Mouse (Mus musculus): ENCODE measurements around the gene Eva1c. TPM values are rescaled to one million over a fixed set of nuclear protein-coding genes. Genes with fewer than 3 reads are reported as not detected.

The Eva1c gene
- polyA plus RNA-seq, 1 experiment from 2014 or later, result 1.2 TPM

DNA sequence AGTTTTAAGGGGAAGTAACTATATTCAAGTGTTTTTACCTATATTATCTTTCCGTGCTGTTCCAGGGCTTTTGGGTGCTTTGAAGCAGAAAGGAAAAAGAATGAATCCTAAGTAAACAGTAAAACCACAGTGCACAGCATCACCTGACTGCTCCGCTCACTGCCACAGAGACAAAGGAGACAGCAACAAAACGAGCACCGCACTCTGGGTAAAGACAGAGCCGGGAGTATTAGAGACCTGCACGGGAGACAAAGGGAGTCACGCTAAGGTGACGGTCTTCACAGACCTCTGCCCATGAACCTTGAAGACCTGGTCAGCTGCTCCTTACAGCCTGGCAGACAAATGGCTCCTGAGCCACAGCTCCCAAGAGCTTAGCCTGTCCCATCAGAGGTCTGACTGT is 120.5 kb downstream of the Eva1c start:
- Histone ChIP-seq H3K4me3 (replicated peaks; ENCODE audit: low read depth, low read length) (no peak overlapping the region), H3K4me1 (replicated peaks; ENCODE audit: insufficient read depth, low read length) (no peaks in the 10 kb centered on the region), H3K9ac (ENCODE audit: low read depth, low read length) (no peak overlapping the region), H3K27me3 (ENCODE audit: insufficient read depth, low read length) (no peaks in the 10 kb centered on the region), H3K4me2 (ENCODE audit: low read length) (no peak overlapping the region), H3K36me3 (ENCODE audit: insufficient read depth, low read length) (peaks cover 17% of the 10 kb centered on the region), H3K27ac (no peak overlapping the region), H3K9me3 (replicated peaks; ENCODE audit: low read length) (no peaks in the 10 kb centered on the region)
- no peak for TF ChIP-seq CTCF (IDR thresholded peaks at IDR 0.05; ENCODE audit: low read depth)
- ATAC-seq (replicated peaks; ENCODE audit: low FRiP score, low read depth) (no peak), DNase-seq (ENCODE audit: low spot score) (no peak)
- WGBS, result 43% methylated on average over 8 of the region's 8 CpGs

DNA sequence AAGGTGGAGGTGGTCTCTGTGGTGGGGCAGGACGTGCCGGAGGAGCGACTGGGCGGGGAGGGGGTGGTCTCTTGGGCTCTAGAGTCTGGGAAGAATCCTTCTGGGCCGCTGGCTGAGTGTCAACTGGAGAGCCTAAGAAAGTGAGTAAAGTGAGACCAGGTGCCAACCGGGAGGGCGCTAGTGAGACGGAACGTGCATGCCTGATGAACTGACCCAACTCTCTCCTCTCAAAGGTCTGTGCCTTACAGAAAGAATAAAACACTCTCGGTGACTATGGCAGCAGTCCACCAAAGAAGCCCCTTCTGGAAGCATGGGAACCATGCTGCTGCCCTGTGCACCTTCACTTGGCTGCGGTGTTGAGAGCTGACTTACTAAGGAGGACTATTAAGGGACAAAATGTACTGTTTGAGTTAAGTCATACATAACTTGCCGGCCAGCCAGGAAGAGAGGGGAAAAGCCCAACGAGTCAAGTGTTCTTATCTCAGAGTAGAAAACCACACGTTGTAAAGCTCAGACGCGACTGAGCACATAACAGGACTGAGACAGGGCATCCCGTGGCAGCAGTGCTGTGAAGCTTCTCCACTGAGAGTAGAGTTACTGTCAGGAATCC is 123.9 kb downstream of the Eva1c start:
- Histone ChIP-seq H3K36me3 (ENCODE audit: insufficient read depth, low read length) (peaks cover 3% of the 10 kb centered on the region), H3K4me3 (replicated peaks; ENCODE audit: low read depth, low read length) (no peak overlapping the region), H3K4me2 (ENCODE audit: low read length) (no peak overlapping the region), H3K27ac (no peak overlapping the region), H3K9ac (ENCODE audit: low read depth, low read length) (no peak overlapping the region), H3K9me3 (replicated peaks; ENCODE audit: low read length) (no peaks in the 10 kb centered on the region), H3K4me1 (replicated peaks; ENCODE audit: insufficient read depth, low read length) (no peaks in the 10 kb centered on the region), H3K27me3 (ENCODE audit: insufficient read depth, low read length) (no peaks in the 10 kb centered on the region)
- DNase-seq (ENCODE audit: low spot score) (peak; percentile 23), ATAC-seq (replicated peaks; ENCODE audit: low FRiP score, low read depth) (no peak)
- WGBS, result 62% methylated on average over 17 of the region's 17 CpGs
- TF ChIP-seq CTCF (IDR thresholded peaks at IDR 0.05; ENCODE audit: low read depth), result peak; percentile 30; the same call in 1 of the 2 replicates

DNA sequence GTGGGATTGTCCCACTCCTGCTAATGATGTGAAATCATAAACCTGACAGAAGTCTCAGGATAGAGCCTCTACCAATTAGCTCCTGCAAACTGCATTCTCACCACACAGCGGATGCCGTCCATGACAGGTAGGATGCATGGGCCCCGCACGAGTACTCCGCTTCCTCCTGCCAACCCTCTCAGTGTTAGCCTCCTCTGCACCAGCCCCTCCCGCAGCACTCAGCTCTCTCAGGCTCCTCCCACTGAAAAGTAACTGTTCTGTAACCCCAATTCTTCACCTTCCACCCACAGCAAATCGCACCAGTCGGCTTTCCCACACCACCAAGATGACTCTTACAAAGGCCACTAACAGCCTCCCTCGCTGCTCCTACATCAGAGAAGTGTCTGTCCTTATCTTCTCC is 126.6 kb downstream of the Eva1c start:
- H3K9me3 ChIP-seq (replicated peaks; ENCODE audit: low read length), result no peaks in the 10 kb centered on the region
- H3K27me3 ChIP-seq (ENCODE audit: insufficient read depth, low read length), result no peaks in the 10 kb centered on the region
- H3K4me3 ChIP-seq (replicated peaks; ENCODE audit: low read depth, low read length), result no peak overlapping the region
- no peak for ATAC-seq (replicated peaks; ENCODE audit: low FRiP score, low read depth)
- H3K36me3 ChIP-seq (ENCODE audit: insufficient read depth, low read length), result peaks cover 3% of the 10 kb centered on the region
- WGBS, result 80% methylated on average over 9 of the region's 9 CpGs
- DNase-seq (ENCODE audit: low spot score), result no peak
- H3K4me2 ChIP-seq (ENCODE audit: low read length), result no peak overlapping the region
- H3K9ac ChIP-seq (ENCODE audit: low read depth, low read length), result no peak overlapping the region
- H3K4me1 ChIP-seq (replicated peaks; ENCODE audit: insufficient read depth, low read length), result no peaks in the 10 kb centered on the region
- no peak overlapping the region for H3K27ac ChIP-seq
- TF ChIP-seq CTCF (IDR thresholded peaks at IDR 0.05; ENCODE audit: low read depth), result no peak

DNA sequence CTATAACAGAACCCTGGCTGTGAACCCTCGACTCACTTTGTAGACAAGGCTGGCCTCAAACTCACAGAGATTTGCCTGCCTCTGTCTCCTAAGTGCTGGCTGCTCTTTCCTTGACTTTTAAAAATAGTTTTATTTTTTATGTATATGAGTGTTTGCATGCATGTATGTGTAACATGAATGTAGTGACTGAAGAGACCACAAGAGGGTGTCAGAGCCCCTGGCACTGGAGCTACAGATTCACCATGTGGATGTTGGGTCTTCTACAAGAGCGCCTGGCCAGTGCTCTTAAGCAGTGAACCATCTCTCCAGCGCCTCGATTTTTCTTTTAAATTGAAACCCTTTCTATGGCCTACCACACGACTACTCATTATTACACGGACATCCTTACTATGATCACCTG is 127.3 kb downstream of the Eva1c start:
- no peak overlapping the region for H3K4me2 ChIP-seq (ENCODE audit: low read length)
- no peak overlapping the region for H3K27ac ChIP-seq
- no peak overlapping the region for H3K4me3 ChIP-seq (replicated peaks; ENCODE audit: low read depth, low read length)
- H3K9me3 ChIP-seq (replicated peaks; ENCODE audit: low read length), result no peaks in the 10 kb centered on the region
- peaks cover 3% of the 10 kb centered on the region for H3K36me3 ChIP-seq (ENCODE audit: insufficient read depth, low read length)
- H3K4me1 ChIP-seq (replicated peaks; ENCODE audit: insufficient read depth, low read length), result no peaks in the 10 kb centered on the region
- H3K9ac ChIP-seq (ENCODE audit: low read depth, low read length), result no peak overlapping the region
- WGBS, result 92% methylated on average over 6 of the region's 6 CpGs
- peak; percentile 52 for TF ChIP-seq CTCF (IDR thresholded peaks at IDR 0.05; ENCODE audit: low read depth)
- H3K27me3 ChIP-seq (ENCODE audit: insufficient read depth, low read length), result no peaks in the 10 kb centered on the region
- DNase-seq (ENCODE audit: low spot score) (peak; percentile 10), ATAC-seq (replicated peaks; ENCODE audit: low FRiP score, low read depth) (no peak)

Small RNA genes within 50 kb of the gene (microRNA-seq; reads per million reads assigned to microRNA genes)
- not detected for gene Gm22933

Other genes starting within 250 kb of the Eva1c start
- 41.4 and 44.5 TPM in 2 replicates for gene Mis18a, start 99.3 kb upstream of the Eva1c start, polyA plus RNA-seq (2015; fragmentation: Nextera tagmentation; extraction: Ambion mirVana)
- gene Mrap, start 88.5 kb upstream of the Eva1c start, polyA plus RNA-seq (2015; fragmentation: Nextera tagmentation; extraction: Ambion mirVana), result 0.14 TPM in 1 of 2 replicates, not detected in the other
- 4.2 and 5.1 TPM in 2 replicates for gene Urb1, start 16.3 kb upstream of the Eva1c start, polyA plus RNA-seq (2015; fragmentation: Nextera tagmentation; extraction: Ambion mirVana)
- gene Cfap298, start 108.4 kb downstream of the Eva1c start, polyA plus RNA-seq (2015; fragmentation: Nextera tagmentation; extraction: Ambion mirVana), result 43.7 and 48.1 TPM in 2 replicates
- 10.0 and 11.9 TPM in 2 replicates for gene Synj1, start 184.6 kb downstream of the Eva1c start, polyA plus RNA-seq (2015; fragmentation: Nextera tagmentation; extraction: Ambion mirVana)
- 26.4 and 32.0 TPM in 2 replicates for gene Paxbp1, start 217.8 kb downstream of the Eva1c start, polyA plus RNA-seq (2015; fragmentation: Nextera tagmentation; extraction: Ambion mirVana)

All from kidney, postnatal 0 days (tissue).